Mouse (Mus musculus) forebrain, embryonic 16.5 days (tissue): ENCODE measurements around the gene L3mbtl4. TPM values are rescaled to one million over a fixed set of nuclear protein-coding genes. Genes with fewer than 3 reads are reported as not detected.

Source experiments
- ATAC-seq: fragments of 200-750 bp; cut with Nextera tagmentation; 2 replicates; pipeline ENCODE4 v1.8.0; 2017; ENCODE audit warnings: mild to moderate bottlenecking, moderate library complexity
- H3K27ac ChIP-seq: fragments of 300-500 bp; sonication (generic); 2 replicates; pipeline ENCODE4 v1.5.1; 2014; ENCODE audit warnings: low read length, control low read depth
- H3K27me3 ChIP-seq: fragments of 300-500 bp; sonication (generic); replicated peaks from 2 replicates; pipeline ENCODE4 v1.6.1; 2014; ENCODE audit warnings: low read length; ENCODE audit not compliant: control insufficient read depth, insufficient read depth
- H3K36me3 ChIP-seq: fragments of 300-500 bp; sonication (generic); 2 replicates; pipeline ENCODE4 v1.6.1; 2014; ENCODE audit not compliant: control insufficient read depth, insufficient read depth
- H3K4me1 ChIP-seq: fragments of 300-500 bp; sonication (generic); replicated peaks from 2 replicates; pipeline ENCODE4 v1.6.1; 2014; ENCODE audit warnings: low read length; ENCODE audit not compliant: control insufficient read depth, insufficient read depth
- H3K4me2 ChIP-seq: fragments of 300-500 bp; sonication (generic); 2 replicates; pipeline ENCODE4 v1.6.1; 2014; ENCODE audit warnings: mild to moderate bottlenecking, low read length, control low read depth
- H3K4me3 ChIP-seq: fragments of 300-500 bp; sonication (generic); replicated peaks from 2 replicates; pipeline ENCODE4 v1.5.1; 2014; ENCODE audit warnings: mild to moderate bottlenecking, low read length, control low read depth
- H3K9ac ChIP-seq: fragments of 300-500 bp; sonication (generic); replicated peaks from 2 replicates; pipeline ENCODE4 v1.6.1; 2014; ENCODE audit warnings: low read depth, low read length, control low read depth
- H3K9me3 ChIP-seq: fragments of 300-500 bp; sonication (generic); 2 replicates; pipeline ENCODE4 v1.6.1; 2016; ENCODE audit warnings: low read length; ENCODE audit not compliant: control insufficient read depth
- WGBS: fragments of 180-500 bp; shearing (Covaris S2); extraction: QIAGEN DNeasy Blood & Tissue Kit; methylation state at CpG from one replicate; pipeline ENCODE4 v1.1.7; 2014; 5-methylcytosine and 5-hydroxymethylcytosine counted together
- polyA plus RNA-seq: library from polyadenylated mRNA; unstranded; fragments of >200 nt; fragmentation: Nextera tagmentation; extraction: Ambion mirVana; gene quantifications from 2 replicates; pipeline ENCODE4 v1.2.1, GENCODE M21; 2015

The L3mbtl4 gene
- polyA plus RNA-seq, 1 experiment from 2014 or later: 3.5 TPM

- Histone ChIP-seq H3K36me3 (no peaks in the 10 kb centered on the region), H3K4me1 (no peaks in the 10 kb centered on the region), H3K9ac (no peak overlapping the region), H3K9me3 (no peaks in the 10 kb centered on the region), H3K27ac (no peak overlapping the region), H3K27me3 (no peaks in the 10 kb centered on the region), H3K4me2 (no peak overlapping the region), H3K4me3 (no peak overlapping the region)
- ATAC-seq: no peak
- WGBS: 64% methylated on average over 1 of the region's 1 CpGs
Measured at GRCm38 (mm10) chr17:68759978-68760377, 486.4 kb downstream of the L3mbtl4 start.

GRCm38 (mm10) chr17:68764329-68764880 lies 490.8 kb downstream of the L3mbtl4 start:
- Histone ChIP-seq H3K27me3 (no peaks in the 10 kb centered on the region), H3K27ac (no peak overlapping the region), H3K9me3 (no peaks in the 10 kb centered on the region), H3K4me2 (no peak overlapping the region), H3K4me3 (no peak overlapping the region), H3K4me1 (no peaks in the 10 kb centered on the region), H3K36me3 (no peaks in the 10 kb centered on the region), H3K9ac (no peak overlapping the region)
- ATAC-seq: no peak
- 85% methylated on average over 10 of the region's 10 CpGs for WGBS

GRCm38 (mm10) chr17:68769561-68769960 lies 496.0 kb downstream of the L3mbtl4 start:
- Histone ChIP-seq H3K4me3 (no peak overlapping the region), H3K9ac (no peak overlapping the region), H3K9me3 (no peaks in the 10 kb centered on the region), H3K27ac (no peak overlapping the region), H3K27me3 (no peaks in the 10 kb centered on the region), H3K4me1 (0 out of 2 replicates have a peak, but pooled peaks cover 5% of the 10 kb centered on the region), H3K36me3 (no peaks in the 10 kb centered on the region), H3K4me2 (no peak overlapping the region)
- no peak for ATAC-seq
- 89% methylated on average over 4 of the region's 4 CpGs for WGBS

GRCm38 (mm10) chr17:68771046-68771750 lies 497.6 kb downstream of the L3mbtl4 start:
- Histone ChIP-seq H3K4me3 (no peak overlapping the region), H3K27ac (no peak overlapping the region), H3K9ac (no peak overlapping the region), H3K36me3 (no peaks in the 10 kb centered on the region), H3K4me2 (no peak overlapping the region), H3K27me3 (no peaks in the 10 kb centered on the region), H3K4me1 (0 out of 2 replicates have a peak, but pooled peaks cover 5% of the 10 kb centered on the region), H3K9me3 (no peaks in the 10 kb centered on the region)
- ATAC-seq: no peak
- WGBS: 57% methylated on average over 7 of the region's 7 CpGs

- Histone ChIP-seq H3K4me3 (no peak overlapping the region), H3K9ac (no peak overlapping the region), H3K36me3 (no peaks in the 10 kb centered on the region), H3K4me1 (no peaks in the 10 kb centered on the region), H3K27me3 (no peaks in the 10 kb centered on the region), H3K9me3 (no peaks in the 10 kb centered on the region), H3K4me2 (no peak overlapping the region), H3K27ac (no peak overlapping the region)
- ATAC-seq: no peak
- WGBS: 88% methylated on average over 4 of the region's 4 CpGs
Measured at GRCm38 (mm10) chr17:68793741-68794140, 520.1 kb downstream of the L3mbtl4 start.

GRCm38 (mm10) chr17:68826323-68826722 lies 552.7 kb downstream of the L3mbtl4 start, which contains the start of gene Tmem200c:
TSS of gene Tmem200c (plus strand) at chr17:68826623.
- no peaks in the 10 kb centered on the region for H3K9me3 ChIP-seq
- no peak for ATAC-seq
- 79% methylated on average over 6 of the region's 6 CpGs for WGBS
- H3K4me1 ChIP-seq: no peaks in the 10 kb centered on the region
- H3K27ac ChIP-seq: no peak within 1 kb of the TSS
- H3K27me3 ChIP-seq: no peaks in the 10 kb centered on the region
- no peak within 1 kb of the TSS for H3K9ac ChIP-seq
- no peaks in the 10 kb centered on the region for H3K36me3 ChIP-seq
- no peak within 1 kb of the TSS for H3K4me2 ChIP-seq
- no peak within 1 kb of the TSS for H3K4me3 ChIP-seq
